Mouse (Mus musculus): ENCODE results near the gene St5.

GRCm38 (mm10) chr7:109622234-109622838 lies 81.1 kb downstream of the St5 start:
- no peak for TF ChIP-seq CTCF (IDR thresholded peaks at IDR 0.05; ENCODE audit: extremely low read depth, insufficient read depth, insufficient read length, insufficient replicate concordance)
- TF ChIP-seq POLR2A (IDR thresholded peaks at IDR 0.05; ENCODE audit: low read depth, low read length): no peak

Measured in spleen, adult 2 months (tissue).